Mouse (Mus musculus) adrenal gland, postnatal 25 days (tissue): ENCODE data around the gene Fam234a. TPM values are rescaled to one million over a fixed set of nuclear protein-coding genes. Genes with fewer than 3 reads are reported as not detected.
"Not testable (repeated sequence)": the region's sequence is repeated elsewhere in the genome, so short reads cannot be mapped to it uniquely, and the experiment has no call there.

ENCODE experiments used
- DNase-seq: peaks from one replicate; pipeline ENCODE4 v3.0.0; 2021; ENCODE audit warnings: mixed read lengths
- long read RNA-seq: library from polyadenylated mRNA; stranded (forward); transcript quantifications from one replicate; pipeline ENCODE4 v2.0.0, GENCODE M21; 2021
- total RNA-seq: library from RNA; stranded (reverse); gene quantifications from 2 replicates; pipeline ENCODE4 v1.2.3, GENCODE M21; 2021

Gene Fam234a
- 97.5 and 119 TPM in 2 replicates for total RNA-seq
- long read RNA-seq, transcript Fam234a-206 (12 exons, 2,749 nt) = minor isoform, 35 of 225 reads
- long read RNA-seq, transcript Fam234a-202 (12 exons, 2,629 nt) = major isoform, 49 of 225 reads
- long read RNA-seq, transcript Fam234a-201 (13 exons, 3,714 nt) = minor isoform, 36 of 225 reads
- long read RNA-seq, transcript Fam234a-209 (13 exons, 2,833 nt) = minor isoform, 34 of 225 reads
- long read RNA-seq, partial matches to known transcripts = 24 of 225 reads
- long read RNA-seq, other reads (novel, unspliced or antisense) = 37 of 225 reads

DNA sequence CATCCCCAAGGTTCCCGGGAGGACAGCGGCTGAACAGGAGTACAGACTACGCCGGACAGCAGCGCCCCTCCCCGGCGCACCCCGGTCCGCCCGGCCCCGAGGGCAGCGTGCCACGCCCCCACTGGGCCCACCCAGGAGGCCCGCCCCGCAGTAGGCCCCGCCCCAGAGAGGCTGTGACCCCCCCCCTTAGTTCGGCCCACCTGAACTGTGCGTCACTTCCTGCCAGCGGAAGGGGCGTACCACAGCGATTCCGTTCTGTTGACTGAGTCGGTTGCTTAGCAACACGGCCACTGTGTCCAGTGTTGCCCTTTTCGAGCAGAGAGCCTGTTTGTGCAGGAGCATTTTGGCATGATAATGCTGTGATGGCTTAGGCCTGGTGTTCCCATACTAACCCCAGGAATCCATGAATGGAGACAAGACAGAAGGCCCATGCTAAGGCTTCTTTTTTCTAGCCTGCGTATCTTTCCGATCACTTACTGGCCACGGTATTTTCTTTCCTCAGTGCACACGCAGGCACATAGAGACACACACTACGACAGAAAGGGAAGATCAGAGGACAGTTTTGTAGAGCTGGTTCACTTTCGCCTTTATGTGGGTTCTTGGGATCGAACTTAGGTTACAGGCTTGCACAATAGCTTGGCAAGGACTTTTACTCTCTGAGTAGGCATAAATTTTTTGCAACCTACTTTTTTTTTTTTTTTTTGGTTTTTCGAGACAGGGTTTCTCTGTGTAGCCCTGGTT is at the start of gene Fam234a:
TSS of gene Fam234a (minus strand) at position 142 of the 741 bp plus-strand sequence.
- peak; percentile 97 for DNase-seq

DNA sequence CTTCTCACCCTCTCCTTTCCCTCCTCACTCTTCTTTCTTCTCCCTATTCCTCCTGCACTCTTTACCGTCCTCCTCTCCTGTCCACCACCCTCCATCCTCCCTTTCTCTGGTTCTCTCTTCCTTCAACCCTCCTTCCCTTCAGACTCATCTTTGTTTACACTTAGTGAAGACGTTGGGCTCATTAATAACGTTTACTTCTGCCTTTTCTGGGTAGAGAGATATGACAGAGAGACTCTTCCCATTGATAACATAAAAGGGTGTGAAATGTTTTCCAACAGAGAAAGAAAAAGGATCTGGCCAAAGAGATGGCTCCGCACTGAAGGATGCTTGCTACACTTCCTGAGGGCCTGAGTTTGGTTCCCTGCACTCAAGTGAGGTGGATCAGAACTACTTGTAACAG is 45.4 kb upstream of the Fam234a start:
- no peak for DNase-seq

DNA sequence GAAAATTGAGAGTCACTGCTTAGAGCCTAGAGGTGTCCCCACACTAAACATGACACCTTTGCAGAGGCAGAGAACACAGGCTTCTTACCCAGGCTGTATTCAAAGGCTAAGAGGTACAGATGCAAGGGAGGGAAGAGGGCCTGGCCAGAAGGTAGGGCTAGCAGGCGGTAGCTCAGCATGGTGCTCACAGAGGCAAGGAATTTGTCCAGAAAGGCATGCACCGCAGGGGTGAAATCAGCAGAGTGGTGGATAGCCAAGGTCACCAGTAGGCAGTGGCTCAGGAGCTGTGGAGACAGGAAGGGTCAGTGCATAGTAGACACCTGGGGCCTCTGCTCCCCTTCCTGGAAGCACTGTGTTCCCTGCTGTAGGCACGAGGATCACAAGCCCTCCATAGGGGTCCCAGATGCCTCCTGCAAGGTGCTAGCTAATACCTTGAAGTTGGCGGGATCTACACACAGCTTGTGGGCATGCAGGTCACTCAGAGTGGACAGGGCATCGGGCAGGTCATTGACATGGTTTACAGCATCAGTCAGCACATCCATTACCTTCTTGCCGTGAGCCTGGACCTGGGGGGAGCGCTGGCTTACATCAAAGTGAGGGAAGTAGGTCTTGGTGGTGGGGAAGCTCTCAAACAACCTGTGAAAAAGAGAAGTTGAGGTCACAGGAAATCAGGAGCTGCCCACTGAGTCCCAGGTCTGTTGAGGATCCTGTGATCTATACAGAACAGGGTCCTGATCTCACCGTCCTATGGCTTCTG is 42.3 kb upstream of the Fam234a start:
- no peak for DNase-seq

- no peak for DNase-seq
Measured at GRCm38 (mm10) chr17:26276711-26277110, 32.7 kb upstream of the Fam234a start.

- DNase-seq = no peak
Measured at GRCm38 (mm10) chr17:26275933-26276332, 31.9 kb upstream of the Fam234a start.

DNA sequence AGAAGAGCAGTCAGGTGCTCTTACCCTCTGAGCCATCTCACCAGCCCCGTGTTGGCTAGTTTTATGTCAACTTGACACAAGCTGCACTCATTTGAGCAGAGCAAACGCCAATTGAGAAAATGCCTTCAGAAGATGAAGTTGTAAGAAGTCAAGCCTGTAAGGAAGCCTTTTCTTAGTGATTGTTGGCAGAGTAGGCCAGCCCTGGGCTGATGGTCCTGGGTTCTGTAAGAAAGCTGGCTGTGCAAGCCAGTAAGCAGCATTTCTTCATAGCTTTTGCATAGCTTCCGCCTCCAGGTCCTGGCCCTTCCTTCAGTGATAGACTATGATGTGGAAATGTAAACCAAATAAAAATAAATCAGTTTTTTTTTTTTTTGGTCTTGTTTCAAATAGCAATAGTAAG is 28.5 kb upstream of the Fam234a start:
- DNase-seq = no peak

- DNase-seq = not testable (repeated sequence)
Measured at GRCm38 (mm10) chr17:26269577-26269976, 25.5 kb upstream of the Fam234a start.

DNA sequence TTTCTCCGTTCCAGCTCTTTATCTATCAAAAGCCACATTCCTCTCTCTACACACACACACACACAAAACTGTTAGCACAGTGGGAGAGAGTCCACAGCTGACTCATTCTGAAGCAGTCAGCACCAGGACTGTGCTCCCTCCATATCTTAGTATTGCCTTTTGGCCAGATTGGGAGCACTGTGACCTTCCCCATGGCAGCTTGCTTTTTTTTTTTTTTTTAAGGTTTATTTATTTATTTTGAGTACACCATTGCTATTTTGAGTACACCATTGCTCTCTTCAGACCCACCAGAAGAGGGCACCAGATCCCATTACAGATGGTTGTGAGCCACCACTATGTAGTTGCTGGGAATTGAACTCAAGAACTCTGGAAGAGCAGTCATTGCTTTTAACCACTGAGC is 24.8 kb upstream of the Fam234a start:
- no peak for DNase-seq

DNA sequence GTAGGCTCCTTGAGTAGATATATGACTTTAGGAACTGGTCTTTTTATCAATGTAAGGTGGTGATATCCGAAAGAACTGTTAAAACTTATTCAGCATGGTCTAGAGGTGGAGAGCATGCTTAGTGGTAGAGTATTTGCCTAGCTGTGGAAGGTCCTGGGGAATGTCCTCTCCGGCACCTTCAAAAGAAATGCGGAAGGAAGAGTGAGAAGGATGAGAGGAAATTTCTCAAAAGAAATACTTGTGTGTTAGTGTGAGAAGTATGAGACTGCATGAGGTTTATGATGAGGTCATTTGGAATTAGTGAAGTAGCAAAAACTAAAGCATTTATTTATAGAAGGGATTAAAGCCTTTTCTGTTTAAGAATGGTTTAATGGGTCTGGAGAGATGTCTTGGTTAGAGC is 18.3 kb upstream of the Fam234a start:
- DNase-seq = no peak

GRCm38 (mm10) chr17:26261826-26262225 is 17.8 kb upstream of the Fam234a start:
- DNase-seq = no peak

DNA sequence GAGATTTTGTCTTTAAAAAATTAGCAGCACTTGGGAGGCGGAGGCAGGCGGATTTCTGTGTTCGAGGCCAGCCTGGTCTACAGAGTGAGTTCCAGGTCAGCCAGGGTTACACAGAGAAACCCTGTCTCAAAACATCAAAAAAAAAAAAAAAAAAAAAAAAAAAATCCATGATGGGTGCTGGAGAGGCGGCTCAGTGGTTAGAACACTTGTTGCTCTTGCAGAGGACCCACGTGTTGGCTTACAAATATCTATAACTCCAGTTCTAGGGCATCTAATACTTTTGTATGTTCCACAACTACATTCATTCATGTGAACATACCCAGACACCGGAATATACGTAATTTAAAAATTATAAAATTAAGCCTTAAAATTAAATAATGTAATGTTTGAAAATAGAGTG is 11.3 kb upstream of the Fam234a start:
- DNase-seq = no peak

DNA sequence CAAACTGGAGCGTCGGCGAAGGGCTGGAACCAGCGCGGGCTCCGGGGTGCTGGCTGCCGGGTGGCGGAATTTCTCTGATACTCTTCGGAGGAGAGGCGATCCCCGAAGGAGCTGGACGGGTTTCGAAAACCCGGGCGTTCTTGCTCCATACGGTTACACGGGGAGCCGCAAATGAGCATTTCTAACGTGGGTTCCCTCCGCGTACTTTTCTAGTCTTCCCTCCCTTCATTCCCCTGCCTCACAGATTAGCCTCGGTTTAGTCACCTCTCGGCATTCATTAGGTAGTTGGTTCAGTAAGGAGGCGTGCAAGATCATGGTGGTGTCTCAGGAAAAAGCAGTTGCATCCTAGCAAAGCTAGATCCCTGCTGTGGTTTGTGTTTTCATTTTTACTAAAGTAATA is 9.4 kb upstream of the Fam234a start:
- DNase-seq = no peak

DNA sequence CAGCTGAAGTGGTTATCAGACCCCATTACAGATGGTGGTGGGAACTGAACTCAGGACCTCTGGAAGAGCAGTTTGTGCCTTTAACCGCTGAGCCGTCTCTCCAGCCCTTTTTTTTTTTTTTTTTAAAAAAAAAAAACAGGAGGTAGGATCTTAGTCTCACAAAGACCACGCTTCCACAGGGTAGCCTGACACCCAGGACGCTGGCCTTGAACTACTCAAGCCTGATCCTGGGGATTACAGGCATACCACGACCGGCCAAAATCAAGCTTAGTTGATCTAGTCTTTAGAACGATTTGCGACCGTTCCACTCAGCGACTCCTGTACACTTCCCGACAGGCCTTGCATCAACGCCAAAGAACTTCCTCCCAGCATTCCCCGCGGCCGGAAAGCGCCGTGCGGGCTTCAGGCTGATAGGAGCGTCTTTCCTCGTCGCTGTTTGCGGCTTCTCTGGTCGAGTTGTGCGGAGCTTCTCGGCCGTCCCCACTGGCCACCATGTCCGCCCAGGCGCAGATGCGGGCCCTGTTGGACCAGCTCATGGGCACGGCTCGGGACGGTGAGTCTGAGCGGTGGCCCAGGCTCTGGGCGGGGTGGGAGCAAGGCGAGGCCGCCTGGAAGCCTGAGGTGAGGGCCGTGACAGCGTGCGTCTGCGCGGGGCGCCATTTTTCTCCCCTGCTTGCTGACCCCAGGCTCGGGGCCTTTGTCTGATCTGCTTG is 8.7 kb upstream of the Fam234a start, which contains the start of gene Luc7l:
TSS of gene Luc7l (plus strand) at position 358 of the 713 bp plus-strand sequence.
- DNase-seq = peak; percentile 92

- DNase-seq = no peak
Measured at GRCm38 (mm10) chr17:26251886-26252538, 8.0 kb upstream of the Fam234a start.

DNA sequence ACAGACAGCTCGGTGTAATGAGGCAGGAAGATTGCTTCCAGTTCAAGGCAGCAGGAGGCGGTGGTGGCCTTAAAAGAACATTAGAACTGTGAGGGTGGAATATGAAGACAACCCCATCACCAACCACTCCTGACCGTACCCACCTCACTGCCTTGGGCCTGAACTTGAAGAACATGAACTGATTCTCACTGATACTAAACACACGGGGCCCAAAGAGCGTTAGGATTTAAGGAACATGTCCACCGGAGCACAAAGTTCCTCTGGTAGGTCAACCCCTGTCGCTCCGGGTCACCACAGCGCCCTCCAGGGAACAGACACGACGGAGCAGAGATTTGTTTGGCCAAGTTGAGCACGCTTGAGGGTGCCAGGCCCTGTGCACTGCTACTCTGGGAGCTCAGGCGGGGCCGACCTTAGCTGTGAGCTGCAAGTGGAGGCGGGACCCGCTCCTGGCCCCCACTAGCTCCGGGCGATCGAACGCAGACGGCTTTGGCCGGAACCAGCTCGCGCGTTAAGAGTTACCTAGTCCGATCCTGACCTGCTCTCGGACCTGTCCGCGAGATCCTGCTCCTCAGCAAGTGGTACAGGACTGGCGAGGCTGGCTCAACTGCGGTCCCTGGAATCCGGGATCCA is 456 bp downstream of the Fam234a start:
- peak; percentile 71 for DNase-seq

DNA sequence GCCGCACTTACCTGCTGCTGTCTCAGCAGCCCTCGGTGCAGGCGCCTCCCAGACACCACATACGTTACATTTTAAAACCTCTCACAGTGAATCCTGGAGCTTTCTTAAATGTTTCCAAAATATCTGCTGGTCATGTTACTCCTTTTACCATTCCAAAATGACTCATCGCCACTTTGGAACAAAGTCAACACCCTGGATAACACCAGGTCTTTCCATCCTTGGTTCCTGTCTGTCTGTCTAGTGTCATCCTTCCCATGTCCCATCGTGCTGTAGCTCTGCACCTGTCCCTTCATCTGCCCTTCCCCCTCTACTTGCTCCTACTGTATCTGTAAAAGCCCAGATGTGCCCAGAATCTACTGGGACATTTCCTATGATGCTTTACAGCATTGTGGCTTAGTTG is 3.1 kb downstream of the Fam234a start:
- no peak for DNase-seq

- DNase-seq = no peak
Measured at GRCm38 (mm10) chr17:26240120-26240790, 3.8 kb downstream of the Fam234a start.

GRCm38 (mm10) chr17:26239551-26239950 is 4.5 kb downstream of the Fam234a start:
- DNase-seq = no peak

DNA sequence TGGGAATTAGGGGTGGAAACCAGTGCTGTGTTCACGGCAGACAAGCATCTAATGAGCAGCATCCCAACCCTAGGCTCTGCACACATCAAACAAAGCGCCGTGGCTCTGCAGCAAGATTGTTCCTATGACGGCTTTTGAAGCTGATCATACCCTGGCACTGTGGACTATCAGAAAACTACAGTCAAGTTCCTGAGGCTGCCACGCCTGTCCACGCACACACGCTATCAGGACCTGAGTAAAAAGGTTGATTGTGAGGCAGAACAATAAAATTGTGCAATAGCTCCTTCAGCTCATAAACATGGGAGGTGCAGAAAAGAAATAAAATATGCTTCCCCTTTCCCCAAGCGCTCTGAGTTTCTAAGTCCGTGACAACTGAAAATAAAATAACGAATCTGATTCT is 6.4 kb downstream of the Fam234a start:
- no peak for DNase-seq

GRCm38 (mm10) chr17:26235077-26235815 is 8.8 kb downstream of the Fam234a start:
- DNase-seq = no peak
